Mouse (Mus musculus) CH12.LX (cell line): ENCODE measurements at regions not wholly inside any gene's neighbourhood (a gene's known extent, or its start where the extent isn't known, plus 50 kb on each side); places are given as distances from the start of the nearest gene placed in this dataset.

Experiments
- DNase-seq: peaks from one replicate; pipeline ENCODE4 v3.0.0-alpha.2; 2013; ENCODE audit errors: extremely low read depth
- H3K27ac ChIP-seq: 2 replicates; pipeline ENCODE4 v1.5.1; 2012; ENCODE audit warnings: low read depth, mild to moderate bottlenecking, control low read depth, moderate library complexity; ENCODE audit not compliant: insufficient read depth
- H3K27me3 ChIP-seq: replicated peaks from 2 replicates; pipeline ENCODE3; 2012; ENCODE audit warnings: inconsistent platforms
- H3K36me3 ChIP-seq, 2 experiments: replicated peaks in 1 of 2; 2 replicates each; pipeline versions ENCODE3 to v1.6.1; 2012; ENCODE audit warnings: inconsistent platforms in 1 of 2, low read length in 1 of 2, mild to moderate bottlenecking in 1 of 2, mixed read lengths in 1 of 2, moderate library complexity in 1 of 2; ENCODE audit not compliant: control insufficient read depth in 1 of 2, insufficient read depth in 1 of 2
- H3K4me1 ChIP-seq, 2 experiments: 2 replicates each; pipeline ENCODE4 v1.6.1; 2012; ENCODE audit warnings: inconsistent platforms in 1 of 2, moderate library complexity in 1 of 2; ENCODE audit not compliant: insufficient read depth in 2 of 2, control insufficient read depth in 1 of 2
- H3K4me2 ChIP-seq: 2 replicates; pipeline ENCODE4 v1.6.1; 2012; ENCODE audit warnings: low read depth, mild to moderate bottlenecking, control low read depth; ENCODE audit not compliant: poor library complexity, insufficient read depth, severe bottlenecking
- H3K4me3 ChIP-seq, 3 experiments: fragments of 150-350 bp in 1 of 3; sonication (generic) in 1 of 3; replicated peaks in 1 of 3; 2 replicates each; pipeline versions ENCODE3 to v1.5.1; 2011 to 2012; ENCODE audit warnings: low read depth in 2 of 3, low read length in 2 of 3, mild to moderate bottlenecking in 2 of 3, moderate library complexity in 2 of 3, control low read depth in 1 of 3, improper control_type of control experiment in 1 of 3, inconsistent platforms in 1 of 3, mixed read lengths in 1 of 3; ENCODE audit not compliant: poor library complexity in 1 of 3
- H3K79me2 ChIP-seq: replicated peaks from 2 replicates; pipeline ENCODE4 v1.6.1; 2012; ENCODE audit warnings: mild to moderate bottlenecking, moderate library complexity; ENCODE audit not compliant: control insufficient read depth, poor library complexity, insufficient read depth, severe bottlenecking; ENCODE audit errors: extremely low read depth
- H3K9ac ChIP-seq: 2 replicates; pipeline ENCODE4 v1.6.1; 2012; ENCODE audit warnings: low read depth, mild to moderate bottlenecking, control low read depth, moderate library complexity; ENCODE audit not compliant: insufficient read depth
- H3K9me3 ChIP-seq: replicated peaks from 2 replicates; pipeline ENCODE3; 2012; ENCODE audit warnings: low read length, inconsistent platforms, mixed read lengths
- BHLHE40 ChIP-seq: IDR thresholded peaks from 2 replicates; pipeline ENCODE4 v1.6.1; 2011; ENCODE audit warnings: mild to moderate bottlenecking, low read depth, low read length, improper control_type of control experiment
- CHD1 ChIP-seq: IDR thresholded peaks from 2 replicates; pipeline ENCODE4 v1.6.1; 2012; ENCODE audit warnings: low read depth, low read length, improper control_type of control experiment, inconsistent platforms
- CHD2 ChIP-seq: IDR thresholded peaks from 2 replicates; pipeline ENCODE4 v1.6.1; 2011; ENCODE audit warnings: low read length, improper control_type of control experiment
- CTCF ChIP-seq, 2 experiments: IDR thresholded peaks in 1 of 2; conservative IDR thresholded peaks in 1 of 2; 2 replicates each; pipeline ENCODE4 v1.5.1; 2011 to 2012; ENCODE audit warnings: low read depth in 2 of 2, low read length in 2 of 2, improper control_type of control experiment in 1 of 2, inconsistent platforms in 1 of 2, mild to moderate bottlenecking in 1 of 2, moderate library complexity in 1 of 2
- E2F4 ChIP-seq: IDR thresholded peaks from 2 replicates; pipeline ENCODE4 v1.6.1; 2011; ENCODE audit warnings: low read depth, low read length, improper control_type of control experiment; ENCODE audit not compliant: insufficient replicate concordance
- ELF1 ChIP-seq: IDR thresholded peaks from 2 replicates; pipeline ENCODE4 v1.6.1; 2014; ENCODE audit warnings: low read depth, mild to moderate bottlenecking, inconsistent platforms, low read length, improper control_type of control experiment
- ETS1 ChIP-seq: conservative IDR thresholded peaks from 2 replicates; pipeline ENCODE4 v1.6.1; 2012; ENCODE audit warnings: low read depth, mild to moderate bottlenecking, inconsistent platforms, low read length, improper control_type of control experiment, moderate library complexity
- HCFC1 ChIP-seq: IDR thresholded peaks from 2 replicates; pipeline ENCODE4 v1.6.1; 2012; ENCODE audit warnings: low read depth, mild to moderate bottlenecking, inconsistent platforms, low read length, improper control_type of control experiment
- IRF4 ChIP-seq: IDR thresholded peaks from 2 replicates; pipeline ENCODE4 v1.6.1; 2014; ENCODE audit warnings: low read depth, mild to moderate bottlenecking, inconsistent platforms, low read length, improper control_type of control experiment
- JUN ChIP-seq: IDR thresholded peaks from 2 replicates; pipeline ENCODE4 v1.6.1; 2011; ENCODE audit warnings: low read depth, mild to moderate bottlenecking, low read length, improper control_type of control experiment, moderate library complexity; ENCODE audit not compliant: insufficient read depth
- KAT2A ChIP-seq: IDR thresholded peaks from 2 replicates; pipeline ENCODE4 v1.6.1; 2012; ENCODE audit warnings: low read length, improper control_type of control experiment, inconsistent platforms; ENCODE audit not compliant: insufficient replicate concordance
- MAX ChIP-seq: IDR thresholded peaks from 2 replicates; pipeline ENCODE4 v1.6.1; 2011; ENCODE audit warnings: low read length, improper control_type of control experiment
- MEF2A ChIP-seq: IDR thresholded peaks from 2 replicates; pipeline ENCODE4 v1.6.1; 2014; ENCODE audit warnings: low read depth, mild to moderate bottlenecking, inconsistent platforms, low read length, improper control_type of control experiment, borderline replicate concordance
- MXI1 ChIP-seq: IDR thresholded peaks from 2 replicates; pipeline ENCODE4 v1.6.1; 2011; ENCODE audit warnings: mild to moderate bottlenecking, low read depth, low read length, improper control_type of control experiment
- MYC ChIP-seq: IDR thresholded peaks from 2 replicates; pipeline ENCODE4 v1.6.1; 2011; ENCODE audit warnings: low read depth, mild to moderate bottlenecking, improper control_type of control experiment, low read length
- NRF1 ChIP-seq: IDR thresholded peaks from 2 replicates; pipeline ENCODE4 v1.6.1; 2014; ENCODE audit warnings: low read depth, mild to moderate bottlenecking, inconsistent platforms, low read length, improper control_type of control experiment, moderate library complexity
- PAX5 ChIP-seq: IDR thresholded peaks from 2 replicates; pipeline ENCODE4 v1.6.1; 2012; ENCODE audit warnings: low read length, inconsistent platforms, mixed read lengths
- POLR2A ChIP-seq: IDR thresholded peaks from 2 replicates; pipeline ENCODE4 v1.6.1; 2011; ENCODE audit warnings: low read depth, mild to moderate bottlenecking, improper control_type of control experiment, low read length
- RCOR1 ChIP-seq: conservative IDR thresholded peaks from 2 replicates; pipeline ENCODE4 v1.6.1; 2012; ENCODE audit warnings: low read depth, mild to moderate bottlenecking, inconsistent platforms, low read length, improper control_type of control experiment
- TBP ChIP-seq: conservative IDR thresholded peaks from 2 replicates; pipeline ENCODE4 v1.6.1; 2011; ENCODE audit warnings: low read depth, low read length, improper control_type of control experiment
- UBTF ChIP-seq: IDR thresholded peaks from 2 replicates; pipeline ENCODE4 v1.6.1; 2012; ENCODE audit warnings: low read depth, mild to moderate bottlenecking, inconsistent platforms, low read length, improper control_type of control experiment, moderate library complexity
- USF1 ChIP-seq: IDR thresholded peaks from 2 replicates; pipeline ENCODE4 v1.6.1; 2014; ENCODE audit warnings: low read depth, mild to moderate bottlenecking, inconsistent platforms, low read length, improper control_type of control experiment
- USF2 ChIP-seq: conservative IDR thresholded peaks from 2 replicates; pipeline ENCODE4 v1.6.1; 2011; ENCODE audit warnings: low read depth, low read length, improper control_type of control experiment
- dilution Hi-C: fragments of 300-500 bp; cut with MboI; formaldehyde crosslinking; loops from 2 replicates; pipeline ENCODE4 v1.14.3; 2020; ENCODE audit warnings: low sequenced_read_pairs; ENCODE audit not compliant: extremely low pct_unique_long_range_greater_than_20kb, extremely low pct_ligation_motif_present
- in situ Hi-C: fragments of 300-500 bp; cut with MboI; formaldehyde crosslinking; loops from 3 replicates; pipeline ENCODE4 v1.14.3; 2019; ENCODE audit warnings: low sequenced_read_pairs, low pct_ligation_motif_present, low pct_unique_long_range_greater_than_20kb, mixed read lengths

- no peak overlapping the region for H3K9ac ChIP-seq
- TF ChIP-seq ETS1: no peak
- no peak for TF ChIP-seq MEF2A
- TF ChIP-seq HCFC1: no peak
- TF ChIP-seq CTCF (conservative IDR thresholded peaks at IDR 0.05 in 1 of 2, IDR thresholded peaks at IDR 0.05 in 1 of 2; ENCODE audit: low read depth in 2 of 2, low read length in 2 of 2): no peak
- TF ChIP-seq PAX5: no peak
- TF ChIP-seq TBP: no peak
- TF ChIP-seq E2F4: no peak
- TF ChIP-seq CHD1: no peak
- no peak for TF ChIP-seq NRF1
- TF ChIP-seq USF1: no peak
- TF ChIP-seq BHLHE40: no peak
- no peak for TF ChIP-seq MYC
- TF ChIP-seq CHD2: no peak
- TF ChIP-seq USF2: no peak
- no peak for TF ChIP-seq ELF1
- no peak for TF ChIP-seq JUN
- no peak for TF ChIP-seq UBTF
- no peak for TF ChIP-seq POLR2A
- TF ChIP-seq RCOR1: no peak
- H3K4me1 ChIP-seq: no peaks in the 10 kb centered on the region
- no peaks in the 10 kb centered on the region for H3K79me2 ChIP-seq
- H3K27ac ChIP-seq: no peak overlapping the region
- dilution Hi-C loops (no loop called here), in situ Hi-C loops (no loop called here)
- H3K9me3 ChIP-seq: no peaks in the 10 kb centered on the region
- no peak overlapping the region for H3K4me2 ChIP-seq
- no peaks in the 10 kb centered on the region for H3K27me3 ChIP-seq
- H3K36me3 ChIP-seq: no peaks in the 10 kb centered on the region
- no peak overlapping the region for H3K4me3 ChIP-seq
- DNase-seq: no peak
Measured at GRCm38 (mm10) chrX:143024325-143024971, 57.9 kb upstream of the Ammecr1 start.

GRCm38 (mm10) chrX:143030371-143031010 is 64.0 kb upstream of the Ammecr1 start:
- no peaks in the 10 kb centered on the region for H3K36me3 ChIP-seq
- peak overlapping the region; percentile 67 for H3K4me2 ChIP-seq
- no peak for DNase-seq
- H3K4me3 ChIP-seq: no peak overlapping the region
- H3K79me2 ChIP-seq: no peaks in the 10 kb centered on the region
- H3K9me3 ChIP-seq: no peaks in the 10 kb centered on the region
- no peaks in the 10 kb centered on the region; a peak in 1 of 4 replicates for H3K4me1 ChIP-seq
- no peak overlapping the region for H3K27ac ChIP-seq
- TF ChIP-seq NRF1 (no peak), KAT2A (no peak), IRF4 (no peak), MXI1 (0 out of 2 replicates have a peak, but pooled peaks have one; percentile 18), MAX (no peak)
- H3K27me3 ChIP-seq: no peaks in the 10 kb centered on the region
- dilution Hi-C loops: no loop called here
- H3K9ac ChIP-seq: no peak overlapping the region
- in situ Hi-C loops: no loop called here
